Mouse (Mus musculus) liver, embryonic 12.5 days (tissue): ENCODE results near the gene Xpnpep2. TPM values are rescaled to one million over a fixed set of nuclear protein-coding genes. Genes with fewer than 3 reads are reported as not detected.

Experiments
- polyA plus RNA-seq: library from polyadenylated mRNA; unstranded; fragments of >200 nt; fragmentation: Nextera tagmentation; extraction: Ambion mirVana; gene quantifications from 2 replicates; pipeline ENCODE4 v1.2.1, GENCODE M21; 2016

The Xpnpep2 gene
- polyA plus RNA-seq, 1 experiment from 2014 or later, result 0.14 TPM

Other genes starting within 250 kb of the Xpnpep2 start
- 9.9 and 10.4 TPM in 2 replicates for gene Smarca1, start 215.8 kb upstream of the Xpnpep2 start, polyA plus RNA-seq
- gene Ocrl, start 196.3 kb upstream of the Xpnpep2 start, polyA plus RNA-seq, result 5.8 and 6.7 TPM in 2 replicates
- 0.33 and 0.43 TPM in 2 replicates for gene Apln, start 73.9 kb upstream of the Xpnpep2 start, polyA plus RNA-seq
- gene Sash3, start 37.7 kb downstream of the Xpnpep2 start, polyA plus RNA-seq, result 9.7 and 10.0 TPM in 2 replicates
- gene Zdhhc9, start 100.2 kb downstream of the Xpnpep2 start, polyA plus RNA-seq, result 2.3 and 2.6 TPM in 2 replicates
- gene Utp14a, start 148.1 kb downstream of the Xpnpep2 start, polyA plus RNA-seq, result 19.3 and 22.5 TPM in 2 replicates
- 3.8 and 4.4 TPM in 2 replicates for gene Bcorl1, start 232.6 kb downstream of the Xpnpep2 start, polyA plus RNA-seq